Mouse (Mus musculus) frontal cortex, adult 2 months (tissue): ENCODE results near the gene Vegfb. TPM values are rescaled to one million over a fixed set of nuclear protein-coding genes. Genes with fewer than 3 reads are reported as not detected.
A peak's percentile ranks its signal among the peaks of the same experiment; 100 is the strongest.

Source experiments
- DNase-seq, 2 experiments: peaks; one replicate each; pipeline ENCODE4 v3.0.0; 2022; ENCODE audit warnings: low spot score in 1 of 2; ENCODE audit errors: extremely low spot score in 1 of 2
- polyA plus RNA-seq: library from polyadenylated mRNA; depleted of rRNA; stranded (reverse); fragments of >200 nt; gene quantifications from 2 replicates; pipeline ENCODE4 v1.2.3, GENCODE M21; 2012; rRNA removed

Gene Vegfb
- polyA plus RNA-seq, 1 experiment: 102 TPM

GRCm38 (mm10) chr19:6942764-6943163 is 44.7 kb downstream of the Vegfb start:
- no peak for DNase-seq

- peak; percentile 93 to 95 for DNase-seq
These were observed 45.2 kb downstream of the Vegfb start, which contains the start of gene Gpr137 for GRCm38 (mm10) chr19:6942249-6942691. TSS of gene Gpr137 (minus strand) at chr19:6942480.

GRCm38 (mm10) chr19:6941372-6942248 is 45.8 kb downstream of the Vegfb start, which contains the start of gene Bad:
TSS of gene Bad (plus strand) at chr19:6941861.
- peak; percentile 77 to 94 for DNase-seq

GRCm38 (mm10) chr19:6940396-6941351 is 46.8 kb downstream of the Vegfb start:
- DNase-seq: no peak

GRCm38 (mm10) chr19:6939106-6940002 is 48.1 kb downstream of the Vegfb start:
- no peak for DNase-seq

GRCm38 (mm10) chr19:6937541-6938465 is 49.6 kb downstream of the Vegfb start:
- no peak for DNase-seq

- no peak for DNase-seq
These were observed 51.2 kb downstream of the Vegfb start for GRCm38 (mm10) chr19:6936299-6936698.

- DNase-seq: no peak
These were observed 53.1 kb downstream of the Vegfb start, which contains the start of gene Kcnk4 for GRCm38 (mm10) chr19:6934195-6934977. TSS of gene Kcnk4 (minus strand) at chr19:6934515.

- peak in 1 of 2 experiments; percentile 65 for DNase-seq
These were observed 53.8 kb downstream of the Vegfb start for GRCm38 (mm10) chr19:6933436-6934194.

- no peak for DNase-seq
These were observed 54.4 kb downstream of the Vegfb start for GRCm38 (mm10) chr19:6933102-6933435.

Other genes starting within 250 kb of the Vegfb start
- gene Rps6ka4, start 147.0 kb downstream of the Vegfb start, polyA plus RNA-seq: 34.1 and 36.9 TPM in 2 replicates
- gene Ccdc88b, start 129.4 kb downstream of the Vegfb start, polyA plus RNA-seq: 2.5 and 3.8 TPM in 2 replicates
- 89.9 and 99.5 TPM in 2 replicates for gene Trmt112, start 78.0 kb downstream of the Vegfb start, polyA plus RNA-seq
- gene Prdx5, start 77.5 kb downstream of the Vegfb start, polyA plus RNA-seq: 322 and 340 TPM in 2 replicates
- gene Esrra, start 65.8 kb downstream of the Vegfb start, polyA plus RNA-seq: 67.7 and 70.5 TPM in 2 replicates
- gene Catsperz, start 62.3 kb downstream of the Vegfb start, polyA plus RNA-seq: 11.9 and 16.0 TPM in 2 replicates
- 22.3 and 30.5 TPM in 2 replicates for gene Kcnk4, start 53.1 kb downstream of the Vegfb start, polyA plus RNA-seq
- 55.1 and 65.8 TPM in 2 replicates for gene Bad, start 45.8 kb downstream of the Vegfb start, polyA plus RNA-seq
- 105 TPM in 2 replicates for gene Gpr137, start 45.2 kb downstream of the Vegfb start, polyA plus RNA-seq
- gene Ppp1r14b, start 12.7 kb downstream of the Vegfb start, polyA plus RNA-seq: 56.4 and 59.8 TPM in 2 replicates
- 19.6 and 21.8 TPM in 2 replicates for gene Plcb3, start 11.2 kb downstream of the Vegfb start, polyA plus RNA-seq
- 207 and 212 TPM in 2 replicates for gene Fkbp2, start 7.2 kb downstream of the Vegfb start, polyA plus RNA-seq
- gene Dnajc4, start 4.9 kb upstream of the Vegfb start, polyA plus RNA-seq: 36.7 and 39.6 TPM in 2 replicates
- gene Nudt22, start 8.5 kb upstream of the Vegfb start, polyA plus RNA-seq: 12.5 and 12.9 TPM in 2 replicates
- 24.7 and 25.4 TPM in 2 replicates for gene Trpt1, start 8.5 kb upstream of the Vegfb start, polyA plus RNA-seq
- gene Fermt3, start 31.8 kb upstream of the Vegfb start, polyA plus RNA-seq: 5.1 and 5.5 TPM in 2 replicates
- gene Stip1, start 52.3 kb upstream of the Vegfb start, polyA plus RNA-seq: 141 and 148 TPM in 2 replicates
- 22.3 and 27.2 TPM in 2 replicates for gene Macrod1, start 69.2 kb upstream of the Vegfb start, polyA plus RNA-seq
- gene Flrt1, start 118.1 kb upstream of the Vegfb start, polyA plus RNA-seq: 8.1 TPM in 2 replicates
- gene Otub1, start 218.7 kb upstream of the Vegfb start, polyA plus RNA-seq: 253 and 260 TPM in 2 replicates
- gene Cox8a, start 230.0 kb upstream of the Vegfb start, polyA plus RNA-seq: 1,156 and 1,379 TPM in 2 replicates